ENCODE assay signal across 11 mouse cellular contexts in the genomic region with DNA sequence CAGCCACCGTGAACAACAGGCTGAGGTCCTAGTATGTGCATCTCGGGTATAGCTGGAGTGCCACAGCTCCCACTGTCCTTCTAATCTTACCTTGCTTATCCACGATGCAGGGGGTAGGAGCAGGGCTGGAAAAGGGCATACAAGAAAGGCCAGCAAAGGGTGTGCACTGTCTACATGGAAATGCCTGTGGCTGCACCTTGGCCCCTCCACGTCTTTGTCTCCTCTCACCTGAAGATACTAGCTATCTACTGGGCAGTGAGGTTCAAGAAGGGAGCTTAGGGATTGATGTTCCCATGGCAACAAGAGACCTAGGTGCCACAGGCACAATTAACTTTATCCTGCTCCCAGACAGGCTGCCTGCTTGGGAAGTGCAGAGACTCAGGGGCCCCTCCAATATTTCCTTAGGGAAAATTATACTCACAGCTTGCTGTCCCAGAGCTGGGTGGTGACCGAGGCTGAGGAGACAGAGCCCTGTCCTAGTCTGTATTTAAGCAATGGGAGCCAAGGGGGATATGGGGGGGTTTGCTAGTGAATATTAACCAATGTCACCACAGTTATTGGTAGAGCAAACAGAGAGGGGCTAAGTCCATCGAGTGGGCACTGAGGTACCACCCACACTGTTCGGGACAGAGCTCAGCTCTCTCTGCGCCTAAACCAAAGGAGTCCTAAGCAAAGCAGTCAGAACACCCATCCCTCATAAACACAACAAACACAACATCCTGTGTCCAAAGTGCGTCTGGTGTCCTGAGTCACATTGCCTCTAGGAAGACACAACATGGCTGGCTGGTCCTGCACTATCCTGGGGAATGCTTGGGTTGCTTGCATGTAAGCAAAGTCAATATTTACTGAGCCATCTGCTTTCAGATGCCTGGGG. TPM values are rescaled to one million over a fixed set of nuclear protein-coding genes. Genes with fewer than 3 reads are reported as not detected.
"Had no signal": no experiment of that assay in that cellular context is flagged by ENCODE, and none has a peak within 500 bp of the region (broad histone marks: within the 10 kb centered on the region; RNA-seq: fewer than 3 reads in every experiment).

A gene (minus strand): TSS at position 462 of the 874 bp plus-strand sequence.

RNA-seq across cellular contexts. Expression of the gene that starts here (rescaled TPM):
- total RNA-seq: layer of hippocampus, adult 18-20 months; layer of hippocampus, postnatal 36 days; left cerebral cortex, postnatal 25 days; megakaryocyte, adult 5-6 weeks had no signal
- polyA plus RNA-seq: hindbrain, embryonic 16.5 days; inflammation-experienced regulatory T-cells, adult 6 months; limb, embryonic 11.5 days; midbrain, embryonic 10.5 days; midbrain, embryonic 14.5 days; myocyte; neural tube, embryonic 11.5 days had no signal
